Mouse (Mus musculus) heart, postnatal 0 days (tissue): ENCODE measurements around the gene Zfp426. TPM values are rescaled to one million over a fixed set of nuclear protein-coding genes. Genes with fewer than 3 reads are reported as not detected.

Experiments
- ATAC-seq: fragments of 200-750 bp; cut with Nextera tagmentation; 2 replicates; pipeline ENCODE4 v1.8.0; 2017; ENCODE audit warnings: low read depth, moderate number of reproducible peaks, moderate library complexity; ENCODE audit not compliant: insufficient read depth
- DNase-seq: peaks from one replicate; pipeline ENCODE4 v3.0.0-alpha.2; 2016; ENCODE audit warnings: low spot score
- H3K27ac ChIP-seq: fragments of 300-500 bp; sonication (generic); 2 replicates; pipeline ENCODE4 v1.5.1; 2014; ENCODE audit warnings: low read depth, mild to moderate bottlenecking
- H3K27me3 ChIP-seq: fragments of 300-500 bp; sonication (generic); 2 replicates; pipeline ENCODE4 v1.6.1; 2014; ENCODE audit warnings: low read length, mixed read lengths; ENCODE audit not compliant: control insufficient read depth, insufficient read depth
- H3K36me3 ChIP-seq: fragments of 300-500 bp; sonication (generic); replicated peaks from 2 replicates; pipeline ENCODE4 v1.6.1; 2014; ENCODE audit warnings: low read length, mixed read lengths; ENCODE audit not compliant: control insufficient read depth, insufficient read depth
- H3K4me1 ChIP-seq: fragments of 300-500 bp; sonication (generic); 2 replicates; pipeline ENCODE4 v1.6.1; 2014; ENCODE audit warnings: antibody characterized with exemption; ENCODE audit not compliant: control insufficient read depth, insufficient read depth
- H3K4me2 ChIP-seq: fragments of 300-500 bp; sonication (generic); 2 replicates; pipeline ENCODE4 v1.6.1; 2014; ENCODE audit warnings: low read depth, mild to moderate bottlenecking, low read length, moderate library complexity
- H3K4me3 ChIP-seq: fragments of 300-500 bp; sonication (generic); 2 replicates; pipeline ENCODE4 v1.5.1; 2014; ENCODE audit warnings: low read depth, low read length
- H3K9ac ChIP-seq: fragments of 300-500 bp; sonication (generic); replicated peaks from 2 replicates; pipeline ENCODE4 v1.6.1; 2014; ENCODE audit warnings: low read depth, low read length, mixed read lengths
- H3K9me3 ChIP-seq: fragments of 300-500 bp; sonication (generic); replicated peaks from 2 replicates; pipeline ENCODE4 v1.6.1; 2016; ENCODE audit warnings: low read length; ENCODE audit not compliant: control insufficient read depth
- CTCF ChIP-seq: IDR thresholded peaks from 2 replicates; pipeline ENCODE4 v1.5.1; 2016; ENCODE audit warnings: antibody characterized with exemption, control low read depth, low read depth
- EP300 ChIP-seq: IDR thresholded peaks from 2 replicates; pipeline ENCODE4 v1.6.1; 2016; ENCODE audit warnings: antibody characterized with exemption, low read depth
- WGBS: fragments of 180-500 bp; shearing (Covaris S2); extraction: QIAGEN DNeasy Blood & Tissue Kit; methylation state at CpG from one replicate; pipeline ENCODE4 v1.1.7; 2014; 5-methylcytosine and 5-hydroxymethylcytosine counted together
- polyA plus RNA-seq: library from polyadenylated mRNA; unstranded; fragments of >200 nt; fragmentation: Nextera tagmentation; extraction: Ambion mirVana; gene quantifications from 2 replicates; pipeline ENCODE4 v1.2.1, GENCODE M21; 2015
- total RNA-seq: library from RNA; depleted of rRNA; stranded (reverse); fragments of >200 nt; gene quantifications from 2 replicates; pipeline ENCODE4 v1.2.3, GENCODE M21; 2014; ENCODE audit warnings: low replicate concordance

Gene Zfp426
- total and polyA plus RNA-seq, 2 experiments from 2014 or later = 7.9 to 13.7 TPM

DNA sequence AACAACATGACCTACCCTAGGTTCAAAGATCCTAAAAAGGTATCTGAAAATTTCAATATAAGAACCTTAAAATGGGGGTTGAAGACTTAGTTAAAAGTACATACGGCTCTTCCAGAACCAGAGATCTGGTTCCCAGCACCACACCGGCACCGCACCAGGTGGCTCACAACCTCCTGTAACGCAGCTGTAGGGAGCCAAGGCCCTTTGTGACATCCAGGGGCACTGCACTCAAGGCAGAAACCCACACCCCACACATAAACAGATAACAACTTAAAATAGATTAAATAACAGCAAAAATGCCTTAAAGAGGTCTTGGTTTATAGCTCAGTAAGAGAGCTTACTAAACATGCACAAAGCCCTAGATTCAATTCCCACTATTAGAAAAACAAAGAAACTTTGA is 27.4 kb upstream of the Zfp426 start:
- peak overlapping the region; percentile 86 for H3K4me3 ChIP-seq
- H3K27me3 ChIP-seq = no peaks in the 10 kb centered on the region
- H3K36me3 ChIP-seq = peaks cover 9% of the 10 kb centered on the region; the same call in 1 of the 2 replicates
- ATAC-seq (no peak), DNase-seq (no peak)
- H3K27ac ChIP-seq = no peak overlapping the region
- H3K4me1 ChIP-seq = peaks cover 17% of the 10 kb centered on the region
- 34% methylated on average over 4 of the region's 4 CpGs for WGBS
- H3K9me3 ChIP-seq = no peaks in the 10 kb centered on the region
- H3K4me2 ChIP-seq = peak overlapping the region; percentile 65
- H3K9ac ChIP-seq = 0 out of 2 replicates have a peak overlapping the region, but pooled peaks have one; percentile 36
- TF ChIP-seq CTCF (no peak), EP300 (no peak)

DNA sequence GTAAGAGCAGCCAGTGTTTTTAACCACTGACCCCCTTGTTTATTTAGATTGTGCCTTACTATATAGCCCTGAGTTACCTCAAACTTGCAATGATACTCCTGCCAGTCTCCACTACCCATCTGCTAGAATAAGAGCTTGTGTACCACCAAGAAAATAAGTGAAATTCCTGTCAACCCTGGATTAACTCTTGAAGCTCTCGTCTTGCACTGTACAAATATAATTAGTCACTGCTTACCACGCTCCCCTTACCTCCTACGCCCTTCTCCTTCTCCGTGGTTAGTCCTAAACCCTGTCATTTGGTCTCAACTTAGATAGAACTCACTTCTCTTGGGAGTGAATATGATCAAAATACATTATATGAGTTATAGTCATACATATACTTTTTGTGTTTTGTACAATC is 26.2 kb upstream of the Zfp426 start:
- DNase-seq (no peak), ATAC-seq (no peak)
- H3K27ac ChIP-seq = no peak overlapping the region
- H3K36me3 ChIP-seq = peaks cover 14% of the 10 kb centered on the region; the same call in 1 of the 2 replicates
- H3K27me3 ChIP-seq = no peaks in the 10 kb centered on the region
- no peak overlapping the region for H3K9ac ChIP-seq
- no peak overlapping the region for H3K4me3 ChIP-seq
- TF ChIP-seq CTCF (no peak), EP300 (no peak)
- H3K4me1 ChIP-seq = peaks cover 21% of the 10 kb centered on the region
- 82% methylated on average over 4 of the region's 4 CpGs for WGBS
- H3K9me3 ChIP-seq = no peaks in the 10 kb centered on the region
- no peak overlapping the region for H3K4me2 ChIP-seq

- H3K27me3 ChIP-seq = no peaks in the 10 kb centered on the region
- peaks cover 21% of the 10 kb centered on the region for H3K36me3 ChIP-seq
- DNase-seq (no peak), ATAC-seq (no peak)
- no peak for TF ChIP-seq CTCF
- no peak for TF ChIP-seq EP300
- peaks cover 21% of the 10 kb centered on the region for H3K4me1 ChIP-seq
- no peak overlapping the region for H3K27ac ChIP-seq
- no peak overlapping the region for H3K4me3 ChIP-seq
- no peak overlapping the region for H3K9ac ChIP-seq
- 95% methylated on average over 1 of the region's 1 CpGs for WGBS
- H3K4me2 ChIP-seq = no peak overlapping the region
- H3K9me3 ChIP-seq = no peaks in the 10 kb centered on the region
These were observed 25.2 kb upstream of the Zfp426 start for GRCm38 (mm10) chr9:20517727-20518126.

GRCm38 (mm10) chr9:20514016-20514415 is 21.5 kb upstream of the Zfp426 start:
- Histone ChIP-seq H3K27ac (no peak overlapping the region), H3K36me3 (peaks cover 24% of the 10 kb centered on the region), H3K4me2 (no peak overlapping the region)

DNA sequence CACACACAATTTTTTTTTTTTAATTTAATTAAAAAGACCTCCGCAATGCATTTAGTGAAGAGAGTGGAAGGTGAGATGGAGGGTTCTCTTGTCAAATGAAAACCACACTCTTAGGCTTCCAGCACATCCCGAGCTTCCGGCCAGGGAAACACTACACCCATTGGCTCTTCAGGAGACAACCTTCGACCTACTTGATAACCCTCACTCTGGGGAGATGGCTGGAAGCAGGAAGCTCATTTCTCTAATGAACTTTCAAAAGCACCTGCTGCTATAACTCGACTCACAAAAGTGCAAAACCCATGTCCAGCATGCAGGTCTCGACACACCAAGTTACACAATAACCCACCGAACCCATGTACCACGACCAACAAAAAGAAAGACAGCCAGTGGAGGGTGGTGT is 20.2 kb upstream of the Zfp426 start:
- TF ChIP-seq CTCF = no peak
- no peak for TF ChIP-seq EP300
- H3K4me1 ChIP-seq = peaks cover 4% of the 10 kb centered on the region; the same call in 1 of the 2 replicates
- no peaks in the 10 kb centered on the region for H3K9me3 ChIP-seq
- no peaks in the 10 kb centered on the region for H3K27me3 ChIP-seq
- H3K4me3 ChIP-seq = no peak overlapping the region
- no peak overlapping the region for H3K4me2 ChIP-seq
- no peak overlapping the region for H3K27ac ChIP-seq
- H3K36me3 ChIP-seq = peaks cover 24% of the 10 kb centered on the region
- no peak overlapping the region for H3K9ac ChIP-seq
- ATAC-seq = no peak
- WGBS = 76% methylated on average over 8 of the region's 8 CpGs
- no peak for DNase-seq

More at GRCm38 (mm10) chr9:20514016-20514415, 21.5 kb upstream of the Zfp426 start:
- TF ChIP-seq CTCF (no peak), EP300 (no peak)
- Histone ChIP-seq H3K9ac (no peak overlapping the region), H3K9me3 (no peaks in the 10 kb centered on the region), H3K4me1 (peaks cover 5% of the 10 kb centered on the region), H3K4me3 (no peak overlapping the region), H3K27me3 (no peaks in the 10 kb centered on the region)
- WGBS = 80% methylated on average over 3 of the region's 3 CpGs
- ATAC-seq = no peak
- no peak for DNase-seq

DNA sequence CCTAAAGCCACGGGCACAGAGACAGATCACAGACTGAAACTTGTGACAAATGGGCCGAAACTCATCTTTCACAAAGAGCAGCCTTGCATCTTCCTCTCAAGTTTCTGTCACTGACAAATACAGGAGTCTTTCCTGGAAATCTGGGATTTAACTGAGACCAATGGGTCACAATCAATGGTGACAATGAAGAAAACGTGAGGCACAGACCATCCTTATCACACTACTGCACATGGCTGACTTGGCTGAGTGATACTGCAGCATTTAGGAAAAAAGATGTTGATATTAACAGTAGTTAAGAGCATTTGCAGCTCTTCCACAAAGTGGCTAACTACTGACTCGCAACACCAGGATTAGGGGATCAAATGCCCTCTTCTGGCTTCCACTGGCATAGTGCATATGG is 19.1 kb upstream of the Zfp426 start:
- TF ChIP-seq EP300 (no peak), CTCF (no peak)
- Histone ChIP-seq H3K36me3 (peaks cover 28% of the 10 kb centered on the region), H3K9me3 (no peaks in the 10 kb centered on the region), H3K27me3 (no peaks in the 10 kb centered on the region), H3K4me3 (no peak overlapping the region), H3K4me2 (no peak overlapping the region), H3K27ac (no peak overlapping the region), H3K9ac (no peak overlapping the region), H3K4me1 (peaks cover 4% of the 10 kb centered on the region; the same call in 1 of the 2 replicates)
- WGBS = 83% methylated on average over 4 of the region's 4 CpGs
- DNase-seq (no peak), ATAC-seq (no peak)
